Mouse (Mus musculus) thymus, adult 18-20 months (tissue): ENCODE measurements around the gene 6430571L13Rik.

Experiments
- DNase-seq, 2 experiments: peaks; one replicate each; pipeline ENCODE4 v3.0.0; 2022; ENCODE audit warnings: mixed read lengths in 2 of 2

6430571L13Rik gene

GRCm38 (mm10) chr9:107307099-107307872 is 33.1 kb upstream of the 6430571L13Rik start:
- no peak for DNase-seq

- no peak for DNase-seq
Measured at GRCm38 (mm10) chr9:107307886-107308285, 32.5 kb upstream of the 6430571L13Rik start.

- DNase-seq: no peak
Measured at GRCm38 (mm10) chr9:107308346-107309000, 31.9 kb upstream of the 6430571L13Rik start.

- no peak for DNase-seq
Measured at GRCm38 (mm10) chr9:107309171-107309570, 31.2 kb upstream of the 6430571L13Rik start.

GRCm38 (mm10) chr9:107309600-107309999 is 30.8 kb upstream of the 6430571L13Rik start:
- no peak for DNase-seq

- peak; percentile 26 to 61 for DNase-seq
Measured at GRCm38 (mm10) chr9:107312811-107313584, 27.4 kb upstream of the 6430571L13Rik start.

GRCm38 (mm10) chr9:107313926-107314325 is 26.5 kb upstream of the 6430571L13Rik start:
- DNase-seq: no peak

- DNase-seq: no peak
Measured at GRCm38 (mm10) chr9:107315791-107316190, 24.6 kb upstream of the 6430571L13Rik start.

- DNase-seq: no peak
Measured at GRCm38 (mm10) chr9:107322461-107323050, 17.8 kb upstream of the 6430571L13Rik start.

GRCm38 (mm10) chr9:107323558-107323957 is 16.8 kb upstream of the 6430571L13Rik start:
- DNase-seq: peak; percentile 18 to 31

GRCm38 (mm10) chr9:107324799-107325561 is 15.4 kb upstream of the 6430571L13Rik start:
- DNase-seq: no peak

- DNase-seq: no peak
Measured at GRCm38 (mm10) chr9:107325904-107326303, 14.5 kb upstream of the 6430571L13Rik start.

- DNase-seq: no peak
Measured at GRCm38 (mm10) chr9:107327879-107328620, 12.4 kb upstream of the 6430571L13Rik start.

GRCm38 (mm10) chr9:107330791-107331190 is 9.6 kb upstream of the 6430571L13Rik start:
- DNase-seq: no peak

- no peak for DNase-seq
Measured at GRCm38 (mm10) chr9:107333686-107334085, 6.7 kb upstream of the 6430571L13Rik start.

GRCm38 (mm10) chr9:107334356-107334755 is 6.0 kb upstream of the 6430571L13Rik start:
- peak in 1 of 2 experiments; percentile 53 for DNase-seq

GRCm38 (mm10) chr9:107335046-107335445 is 5.4 kb upstream of the 6430571L13Rik start:
- no peak for DNase-seq

GRCm38 (mm10) chr9:107335909-107336308 is 4.5 kb upstream of the 6430571L13Rik start:
- peak; percentile 52 to 57 for DNase-seq

GRCm38 (mm10) chr9:107336386-107336785 is 4.0 kb upstream of the 6430571L13Rik start:
- DNase-seq: no peak

GRCm38 (mm10) chr9:107338172-107338883 is 2.1 kb upstream of the 6430571L13Rik start, which contains the start of gene Hemk1:
TSS of gene Hemk1 (minus strand) at chr9:107338350.
- peak; percentile 46 to 59 for DNase-seq
